Mouse (Mus musculus) T-helper 1 cell (primary cell): ENCODE data around the gene Slc8a1.

Experiments used
- in situ Hi-C: fragments of 300-600 bp; cut with MboI, MseI; formaldehyde crosslinking; loops from one replicate; pipeline ENCODE4 v1.15.1; 2025; ENCODE audit warnings: high pct_unique_total_duplicates

Gene Slc8a1

GRCm38 (mm10) chr17:81576893-81577292 is 161.3 kb downstream of the Slc8a1 start:
- in situ Hi-C loops: loop anchor here (25.0 kb wide), 1 partner anchor 935 kb away; no protein-coding TSS in a partner anchor

GRCm38 (mm10) chr17:81565634-81566372 is 172.4 kb downstream of the Slc8a1 start:
- in situ Hi-C loops: loop anchor here (5.0 kb wide), 1 partner anchor 89 kb away; no protein-coding TSS in a partner anchor

DNA sequence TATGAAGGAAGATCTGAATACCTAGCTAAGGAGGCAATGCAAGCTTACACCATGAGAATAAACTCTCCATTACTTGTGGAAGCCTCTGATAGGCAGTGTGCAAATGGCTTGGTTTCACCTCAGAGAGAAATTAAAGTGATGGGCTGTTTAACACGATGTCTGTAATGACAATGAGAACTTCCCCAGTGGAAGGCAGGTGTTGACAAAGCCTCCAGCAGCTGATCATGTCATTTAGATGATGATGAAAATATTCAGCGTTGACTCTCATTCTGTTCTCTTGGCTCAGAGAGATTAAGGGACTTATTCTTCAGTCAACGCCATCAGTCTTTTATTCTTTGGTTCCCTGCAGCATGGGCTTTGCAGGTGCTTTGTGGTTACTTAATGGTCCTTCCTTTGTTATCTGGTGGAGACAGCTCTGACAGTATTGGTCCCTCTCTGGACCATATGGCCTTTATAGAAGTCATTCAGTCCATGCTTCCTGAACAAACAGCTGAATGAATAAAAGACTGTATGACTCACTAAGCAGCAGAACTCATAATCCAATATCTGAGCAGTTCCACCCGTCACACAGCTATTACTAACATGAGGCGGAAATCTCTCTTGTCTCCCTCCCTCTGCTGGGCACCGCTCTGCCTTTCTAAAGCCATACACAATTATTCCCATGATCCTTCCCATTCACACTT is 184.0 kb downstream of the Slc8a1 start:
- in situ Hi-C loops: no loop called here

- in situ Hi-C loops: no loop called here
Observed at GRCm38 (mm10) chr17:81551856-81552635, 186.1 kb downstream of the Slc8a1 start.

- in situ Hi-C loops: no loop called here
Observed at GRCm38 (mm10) chr17:81550864-81551263, 187.3 kb downstream of the Slc8a1 start.

DNA sequence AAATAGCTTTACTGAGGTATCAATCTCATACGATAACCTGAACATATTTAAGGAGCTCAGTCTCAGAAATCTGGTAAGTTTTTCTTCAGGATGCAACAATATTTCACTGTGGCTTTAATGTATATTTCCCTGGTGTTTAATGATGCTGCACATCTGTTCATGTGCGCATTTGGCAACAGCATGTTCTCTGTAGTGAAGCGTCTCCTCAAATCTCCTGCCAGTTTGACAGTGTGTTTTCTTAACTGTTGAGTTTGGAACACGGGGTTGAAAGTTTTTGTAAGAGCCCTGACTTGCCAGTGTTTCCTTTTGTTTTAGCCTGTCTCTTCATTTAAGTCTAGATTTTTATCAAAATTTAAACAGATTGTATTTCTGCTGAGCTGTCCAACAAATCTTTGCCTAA is 190.2 kb downstream of the Slc8a1 start:
- in situ Hi-C loops: loop anchor here (10.0 kb wide), 1 partner anchor 1057 kb away; no protein-coding TSS in a partner anchor

- in situ Hi-C loops: loop anchor here (10.0 kb wide), 1 partner anchor 1058 kb away; no protein-coding TSS in a partner anchor
Observed at GRCm38 (mm10) chr17:81546525-81546924, 191.7 kb downstream of the Slc8a1 start.

- in situ Hi-C loops: loop anchor here (10.0 kb wide), 1 partner anchor 1059 kb away; no protein-coding TSS in a partner anchor
Observed at GRCm38 (mm10) chr17:81546012-81546411, 192.2 kb downstream of the Slc8a1 start.

- in situ Hi-C loops: loop anchor here (10.0 kb wide), 1 partner anchor 1060 kb away; no protein-coding TSS in a partner anchor
Observed at GRCm38 (mm10) chr17:81544926-81545325, 193.3 kb downstream of the Slc8a1 start.

DNA sequence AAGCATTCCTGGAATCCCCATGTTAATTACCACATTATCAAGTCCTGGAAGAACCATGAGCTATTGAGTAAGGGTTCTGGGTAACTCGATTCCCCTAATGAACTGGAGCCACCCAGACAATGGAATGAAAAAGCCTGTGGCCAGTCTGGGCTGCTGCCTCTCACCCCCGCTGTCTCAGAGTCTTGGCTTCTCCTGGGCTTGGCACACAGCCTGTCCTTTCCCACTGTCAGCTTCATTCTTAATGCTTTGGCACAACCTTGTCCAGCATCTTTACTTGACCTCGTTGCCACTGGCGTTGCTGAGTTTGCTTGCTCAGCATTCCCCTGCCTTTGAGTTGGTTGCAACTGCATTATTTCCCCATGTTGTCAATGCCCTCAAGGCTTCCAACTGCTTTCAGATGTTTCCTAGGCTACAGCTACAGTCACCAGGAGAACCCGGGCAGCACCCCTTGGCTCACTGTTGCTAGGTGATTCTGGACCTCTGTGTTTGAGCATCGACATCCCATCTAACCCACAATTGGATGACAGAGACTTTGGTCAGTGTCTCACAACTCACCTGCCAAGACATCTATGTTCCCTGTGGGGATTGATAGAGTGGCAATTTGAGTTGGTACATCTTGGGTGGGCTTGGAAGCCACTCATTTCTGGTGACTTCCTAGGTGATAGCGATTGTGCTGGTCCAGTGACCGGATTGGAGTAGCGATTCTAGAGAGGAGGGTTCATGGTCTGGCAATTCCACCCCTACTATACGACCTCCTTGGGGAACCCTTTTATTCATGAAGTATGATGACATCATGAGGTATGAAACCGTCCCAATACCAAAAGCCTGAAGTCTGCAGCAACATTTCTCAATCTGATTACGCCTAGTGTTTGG is 195.6 kb downstream of the Slc8a1 start:
- in situ Hi-C loops: loop anchor here (10.0 kb wide), 1 partner anchor 1062 kb away; no protein-coding TSS in a partner anchor

- in situ Hi-C loops: no loop called here
Observed at GRCm38 (mm10) chr17:81538163-81539160, 199.7 kb downstream of the Slc8a1 start.

DNA sequence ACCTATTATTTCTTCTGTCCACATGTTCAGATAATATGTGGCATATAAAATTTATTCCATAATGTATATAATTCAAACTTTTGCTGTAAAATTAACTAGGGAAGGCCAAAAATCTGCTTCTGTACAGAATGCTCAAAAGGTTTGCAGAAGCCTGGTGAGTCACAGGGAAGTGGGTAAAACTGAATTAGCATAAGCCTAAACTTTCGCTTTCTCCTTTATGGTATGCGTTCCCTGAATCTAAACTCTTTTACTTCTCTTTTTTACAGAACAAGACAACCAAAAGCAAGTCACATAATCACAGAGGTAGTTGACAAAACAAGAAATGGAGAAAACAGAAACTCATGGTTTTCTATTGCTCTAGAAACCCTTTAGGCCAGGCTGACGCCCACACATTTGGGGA is 202.1 kb downstream of the Slc8a1 start:
- in situ Hi-C loops: no loop called here

DNA sequence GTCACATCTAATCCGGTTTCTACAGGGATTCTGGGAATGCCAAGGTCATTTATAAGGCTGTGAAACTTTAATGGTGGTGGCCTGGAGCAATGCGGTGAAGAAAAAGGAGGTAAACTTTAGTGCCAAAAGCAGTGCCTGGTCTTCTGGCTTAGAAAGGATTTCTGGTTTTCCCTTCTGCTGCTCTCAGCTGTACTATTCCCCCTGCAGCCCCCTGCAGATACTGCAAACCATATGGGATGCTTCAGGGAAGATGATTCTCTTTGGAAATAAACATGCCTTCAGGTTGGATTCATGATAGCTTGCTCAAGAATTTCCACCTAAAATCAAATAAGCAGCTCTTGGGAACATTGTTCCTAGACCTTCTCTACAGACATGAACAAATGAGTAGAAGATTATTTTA is 208.3 kb downstream of the Slc8a1 start:
- in situ Hi-C loops: no loop called here

DNA sequence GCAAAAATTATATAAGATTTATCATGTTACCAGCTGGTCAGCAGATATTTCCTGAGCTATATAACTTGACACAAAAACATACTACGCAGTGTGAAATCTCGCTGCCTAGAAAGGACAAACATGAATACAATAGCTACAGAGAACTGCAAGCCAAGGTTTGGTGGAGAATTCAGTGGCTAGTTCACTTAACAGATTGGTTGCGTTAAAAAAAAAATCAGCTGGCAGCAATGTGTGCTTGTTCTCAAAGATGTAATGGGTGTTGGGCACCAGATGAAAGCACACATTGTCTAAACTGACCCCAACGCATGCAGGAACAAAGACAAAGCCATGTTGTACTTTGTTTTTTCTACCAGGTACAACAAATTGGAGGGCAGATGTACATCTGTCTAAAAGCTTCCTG is 209.2 kb downstream of the Slc8a1 start:
- in situ Hi-C loops: no loop called here

- in situ Hi-C loops: no loop called here
Observed at GRCm38 (mm10) chr17:81526463-81526862, 211.7 kb downstream of the Slc8a1 start.

DNA sequence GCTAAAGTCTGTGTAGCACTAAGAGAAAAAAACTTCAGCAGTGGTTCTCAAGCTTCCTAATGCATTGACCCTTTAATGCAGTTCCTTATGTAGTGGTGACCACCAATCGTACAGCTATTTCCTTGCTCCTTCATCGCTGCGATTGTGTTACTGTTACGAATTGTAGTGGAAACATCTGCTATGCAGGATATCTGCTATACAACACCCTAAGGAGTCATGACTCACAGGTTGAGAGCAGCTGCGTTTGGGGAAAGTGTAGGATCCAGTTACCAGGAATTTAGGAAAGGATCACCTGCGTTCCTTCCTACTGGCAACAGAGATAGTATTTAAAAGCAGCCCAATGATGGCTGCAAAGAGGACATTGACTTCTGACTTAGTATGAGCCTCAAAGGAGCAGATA is 213.4 kb downstream of the Slc8a1 start:
- in situ Hi-C loops: no loop called here

DNA sequence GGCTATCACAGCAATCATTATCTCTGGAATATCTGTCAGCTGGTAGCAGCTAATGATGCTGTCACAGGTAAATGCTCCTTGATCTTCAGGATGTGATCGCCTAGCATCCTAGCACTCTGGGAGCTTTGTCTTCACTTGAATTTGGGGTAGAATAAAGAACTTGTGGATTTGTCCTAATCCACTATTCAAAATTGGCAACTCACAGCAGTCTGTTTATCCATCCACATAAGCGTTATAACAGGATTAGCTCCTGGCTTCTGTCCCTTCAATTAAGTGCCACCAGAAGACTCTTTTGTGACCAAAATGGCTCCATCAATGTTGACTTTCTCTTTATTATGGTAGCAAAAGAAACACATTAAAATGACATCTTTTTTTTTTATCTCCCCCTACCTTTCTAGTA is 214.2 kb downstream of the Slc8a1 start:
- in situ Hi-C loops: no loop called here

DNA sequence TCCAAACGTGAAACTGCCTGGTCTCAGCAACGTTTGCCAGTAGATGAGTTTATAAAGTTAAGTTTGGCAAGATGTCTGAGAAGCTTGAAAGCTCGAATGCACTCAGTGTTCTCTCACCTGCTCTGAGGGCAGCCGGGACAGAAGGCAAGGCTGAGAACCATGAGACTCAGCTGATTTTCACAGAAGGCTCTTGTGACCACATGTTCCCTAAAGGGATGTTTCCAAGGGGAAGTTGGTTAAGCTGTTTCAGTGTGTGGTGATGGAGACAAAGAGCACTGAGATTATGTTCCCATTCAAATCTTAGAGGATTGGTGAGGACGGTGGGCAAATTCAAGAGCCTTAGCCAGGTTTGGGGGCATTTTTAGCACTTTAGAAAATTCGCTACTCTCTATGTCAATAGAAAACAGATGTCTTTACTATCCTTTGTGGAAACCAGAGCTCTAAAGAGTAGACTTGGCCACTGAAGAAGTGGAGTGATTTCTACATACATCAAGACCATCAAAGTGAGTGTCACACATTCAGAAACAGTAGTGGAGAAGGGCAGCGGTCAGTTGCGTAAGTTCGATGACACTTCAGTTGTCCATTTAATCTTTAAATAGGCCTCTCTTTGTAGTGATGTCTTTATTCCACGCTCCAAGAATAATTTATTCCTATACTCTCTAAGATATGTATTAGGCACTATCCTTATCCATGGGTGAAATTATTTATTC is 219.7 kb downstream of the Slc8a1 start:
- in situ Hi-C loops: no loop called here

GRCm38 (mm10) chr17:81516155-81516554 is 222.0 kb downstream of the Slc8a1 start:
- in situ Hi-C loops: no loop called here
